Mouse (Mus musculus) thymus, postnatal 4 days (tissue): ENCODE measurements around the gene Mta2.
"Not testable (repeated sequence)": the region's sequence is repeated elsewhere in the genome, so short reads cannot be mapped to it uniquely, and the experiment has no call there.

Experiments
- DNase-seq: peaks from one replicate; pipeline ENCODE4 v3.0.0; 2021

Mta2 gene

GRCm38 (mm10) chr19:8967893-8968292, 26.2 kb downstream of the Mta2 start:
- no peak for DNase-seq

GRCm38 (mm10) chr19:8972491-8972890, 30.8 kb downstream of the Mta2 start:
- not testable (repeated sequence) for DNase-seq

GRCm38 (mm10) chr19:8974638-8975037, 33.0 kb downstream of the Mta2 start:
- DNase-seq = no peak

GRCm38 (mm10) chr19:8975491-8975890, 33.8 kb downstream of the Mta2 start:
- DNase-seq = no peak

- DNase-seq = peak; percentile 70
These were observed 34.9 kb downstream of the Mta2 start for GRCm38 (mm10) chr19:8976535-8976934.

GRCm38 (mm10) chr19:8980771-8981170, 39.1 kb downstream of the Mta2 start:
- DNase-seq = no peak

- DNase-seq = no peak
These were observed 39.9 kb downstream of the Mta2 start for GRCm38 (mm10) chr19:8981450-8982168.

- no peak for DNase-seq
These were observed 40.9 kb downstream of the Mta2 start for GRCm38 (mm10) chr19:8982303-8983149.

GRCm38 (mm10) chr19:8983150-8983650, 41.5 kb downstream of the Mta2 start:
- no peak for DNase-seq

- DNase-seq = peak; percentile 52
These were observed 42.7 kb downstream of the Mta2 start for GRCm38 (mm10) chr19:8984255-8984868.

GRCm38 (mm10) chr19:8985891-8986290, 44.2 kb downstream of the Mta2 start:
- DNase-seq = no peak

GRCm38 (mm10) chr19:8987816-8988215, 46.1 kb downstream of the Mta2 start:
- DNase-seq = no peak

GRCm38 (mm10) chr19:8988346-8989065, 46.8 kb downstream of the Mta2 start:
- DNase-seq = no peak

GRCm38 (mm10) chr19:8989066-8989566, 47.4 kb downstream of the Mta2 start, which contains the start of gene Ahnak:
Gene Ahnak, plus strand, starts transcription at chr19:8989284.
- DNase-seq = peak; percentile 56

GRCm38 (mm10) chr19:8989567-8990431, 48.1 kb downstream of the Mta2 start:
- DNase-seq = peak; percentile 76

GRCm38 (mm10) chr19:8990432-8991102, 48.9 kb downstream of the Mta2 start:
- DNase-seq = peak; percentile 32

GRCm38 (mm10) chr19:8991245-8991870, 49.7 kb downstream of the Mta2 start:
- no peak for DNase-seq

- DNase-seq = no peak
These were observed 50.4 kb downstream of the Mta2 start for GRCm38 (mm10) chr19:8991871-8992735.
